Mouse (Mus musculus): Measurements from ENCODE around the gene Slc45a3. TPM values are rescaled to one million over a fixed set of nuclear protein-coding genes. Genes with fewer than 3 reads are reported as not detected.

Slc45a3 gene
- 10 to 100 TPM; 15.5 to 25.5 TPM for total RNA-seq (2021)
- polyA plus RNA-seq (2012; rRNA removed), result 23.7 and 35.0 TPM in 2 replicates
- long read RNA-seq, transcript Slc45a3-202 (5 exons, 3,212 nt), result major isoform, 26 of 32 reads
- long read RNA-seq, partial matches to known transcripts, result 3 of 32 reads
- long read RNA-seq, other reads (novel, unspliced or antisense), result 3 of 32 reads

GRCm38 (mm10) chr1:131962606-131963084, at the start of gene Slc45a3:
TSS of gene Slc45a3 (plus strand) at chr1:131962967.
- DNase-seq, result peak; percentile 82

- peak; percentile 58 for DNase-seq
Observed at GRCm38 (mm10) chr1:131917634-131918033, 45.1 kb upstream of the Slc45a3 start.

DNA sequence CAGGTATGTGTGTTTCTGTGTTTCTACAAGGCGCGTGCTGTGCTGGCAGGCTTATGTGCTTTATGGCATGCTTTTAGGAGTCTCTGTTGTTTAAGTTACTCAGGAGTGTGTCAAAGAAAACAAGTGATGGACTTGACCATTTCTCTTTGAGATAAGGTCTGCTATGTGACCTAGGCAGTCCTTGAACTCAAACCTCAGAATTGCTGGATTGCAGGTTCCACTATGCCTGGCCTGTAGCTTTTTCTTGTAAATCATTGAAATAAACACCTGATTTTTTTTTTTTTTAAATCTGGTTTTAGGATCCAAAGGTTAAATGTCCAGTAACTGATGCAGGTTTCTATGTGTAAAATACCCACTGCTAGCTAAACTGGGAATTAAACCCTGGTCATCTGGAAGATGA, 43.7 kb upstream of the Slc45a3 start:
- no peak for DNase-seq

DNA sequence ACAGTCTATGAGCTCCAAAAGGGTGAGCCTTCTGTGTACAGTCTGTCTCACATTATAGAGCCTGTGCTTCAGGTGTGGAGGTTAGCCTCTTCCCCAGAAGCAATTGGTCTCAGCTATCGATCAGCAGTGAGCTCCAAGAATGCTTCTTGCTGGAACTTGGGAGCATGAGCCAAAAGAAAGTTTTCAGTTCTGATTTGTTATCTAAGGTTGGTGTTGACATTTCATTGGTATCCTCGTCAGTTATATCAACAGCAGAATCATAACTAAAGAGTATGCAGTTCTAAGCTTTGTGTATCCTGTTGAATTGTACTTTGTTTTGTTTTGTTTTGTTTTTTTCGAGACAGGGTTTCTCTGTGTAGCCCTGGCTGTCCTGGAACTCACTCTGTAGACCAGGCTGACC, 40.7 kb upstream of the Slc45a3 start:
- no peak for DNase-seq

DNA sequence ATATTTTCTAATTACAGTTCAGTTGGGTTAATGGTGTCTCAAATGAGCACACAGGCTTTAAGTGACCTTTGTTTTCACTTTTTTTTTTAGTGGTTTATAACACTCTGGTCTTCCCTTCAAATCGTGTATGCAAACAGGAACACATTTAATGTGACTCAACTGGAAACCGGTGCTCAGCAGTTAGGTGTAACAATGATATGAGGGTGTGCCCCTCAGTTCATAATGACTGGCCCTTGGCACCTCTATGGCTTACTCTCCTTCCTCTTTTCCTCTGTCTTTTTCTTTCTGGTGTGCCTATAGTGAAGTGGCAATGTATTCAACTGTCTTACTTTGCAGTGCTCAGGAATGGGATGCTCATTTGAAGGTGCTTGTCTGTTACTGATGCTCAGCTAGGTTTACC, 29.3 kb upstream of the Slc45a3 start:
- no peak for DNase-seq

DNA sequence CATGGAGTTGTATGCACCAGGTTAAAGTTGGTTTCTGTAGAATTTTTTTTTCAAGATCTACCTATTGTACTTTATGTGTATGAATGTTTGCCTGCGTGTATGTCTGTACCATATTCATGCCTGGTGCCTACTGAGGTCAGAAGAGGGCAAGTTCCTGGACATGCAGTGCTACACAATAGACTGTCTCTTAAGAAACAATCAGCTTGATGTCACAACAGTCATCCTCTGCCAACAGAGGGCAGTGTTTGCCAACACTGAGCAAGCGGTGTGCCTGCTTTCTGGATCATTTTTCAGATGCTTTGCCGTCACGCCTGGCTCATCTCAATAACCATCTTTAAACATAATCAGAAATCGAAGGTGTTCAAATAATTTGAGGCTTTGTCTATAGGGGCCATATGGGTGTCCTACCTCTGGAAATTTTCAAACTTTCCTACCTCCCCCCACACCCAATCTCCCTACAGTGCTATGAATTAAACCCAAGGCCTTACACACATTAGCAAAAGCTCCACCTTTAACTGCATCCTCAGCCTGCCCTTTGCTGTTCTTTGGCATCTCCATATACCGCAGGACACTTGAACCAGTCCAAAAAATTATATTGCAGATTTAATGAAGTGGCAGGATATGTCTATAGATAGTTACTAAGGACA, 25.0 kb upstream of the Slc45a3 start:
- peak; percentile 77 for DNase-seq

DNA sequence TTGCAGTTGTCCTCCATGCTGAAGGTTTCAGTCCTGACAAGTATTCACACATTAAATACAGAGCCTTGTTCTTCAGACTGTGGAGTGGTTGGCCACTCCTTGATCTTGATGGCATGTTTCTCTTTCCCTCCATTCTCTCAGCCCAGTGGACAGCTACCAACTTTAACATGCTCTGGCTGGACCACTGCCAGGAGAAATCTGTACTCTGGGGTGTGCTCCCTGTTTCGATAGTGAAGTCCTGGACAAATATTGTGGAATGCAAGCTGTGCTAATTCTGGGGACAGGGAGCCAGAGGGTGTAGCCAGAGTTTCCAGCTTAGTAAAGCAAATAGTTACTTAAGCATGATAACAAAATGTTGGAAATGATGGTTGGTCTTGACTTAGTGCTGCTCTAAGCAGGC, 24.0 kb upstream of the Slc45a3 start:
- DNase-seq, result no peak

- no peak for DNase-seq
Observed at GRCm38 (mm10) chr1:131940711-131941244, 22.0 kb upstream of the Slc45a3 start.

- DNase-seq, result no peak
Observed at GRCm38 (mm10) chr1:131941501-131941900, 21.3 kb upstream of the Slc45a3 start.

- peak; percentile 60 for DNase-seq
Observed at GRCm38 (mm10) chr1:131942621-131943590, 19.9 kb upstream of the Slc45a3 start.

GRCm38 (mm10) chr1:131945674-131946440, 16.9 kb upstream of the Slc45a3 start:
- no peak for DNase-seq

DNA sequence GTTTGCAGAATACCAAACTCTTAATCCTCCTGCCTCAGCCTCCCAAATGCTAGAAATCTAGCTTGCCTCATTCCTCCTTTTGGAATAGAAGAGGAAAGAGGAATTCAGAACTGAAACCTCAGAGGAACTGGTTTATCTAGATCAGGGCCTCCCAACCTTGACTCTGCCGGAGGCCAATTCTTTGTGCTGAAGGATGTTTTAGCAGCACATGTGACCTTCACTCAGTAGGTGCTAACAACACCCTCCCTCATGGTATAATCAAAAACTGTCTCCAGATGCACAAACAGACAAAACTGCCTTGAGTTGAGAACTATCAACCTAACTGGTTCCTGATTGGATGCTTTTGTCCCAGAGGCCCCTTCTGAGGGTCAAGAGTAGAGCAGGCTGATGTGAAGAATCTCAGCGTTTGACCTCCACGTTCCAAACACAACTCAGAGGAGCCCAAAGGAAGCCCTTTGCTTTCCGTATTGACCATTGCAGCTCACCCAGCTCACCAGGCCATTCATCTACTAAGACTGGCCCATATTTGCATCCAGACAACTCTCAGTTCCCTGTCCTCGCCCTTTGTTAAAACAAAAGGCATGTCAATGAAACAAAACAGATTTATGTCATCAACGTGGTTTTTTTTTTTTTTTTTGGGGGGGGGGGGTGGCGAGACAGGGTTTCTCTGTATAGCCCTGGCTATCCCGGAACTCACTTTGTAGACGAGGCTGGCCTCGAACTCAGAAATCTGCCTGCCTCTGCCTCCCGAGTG, 16.1 kb upstream of the Slc45a3 start:
- DNase-seq, result no peak

DNA sequence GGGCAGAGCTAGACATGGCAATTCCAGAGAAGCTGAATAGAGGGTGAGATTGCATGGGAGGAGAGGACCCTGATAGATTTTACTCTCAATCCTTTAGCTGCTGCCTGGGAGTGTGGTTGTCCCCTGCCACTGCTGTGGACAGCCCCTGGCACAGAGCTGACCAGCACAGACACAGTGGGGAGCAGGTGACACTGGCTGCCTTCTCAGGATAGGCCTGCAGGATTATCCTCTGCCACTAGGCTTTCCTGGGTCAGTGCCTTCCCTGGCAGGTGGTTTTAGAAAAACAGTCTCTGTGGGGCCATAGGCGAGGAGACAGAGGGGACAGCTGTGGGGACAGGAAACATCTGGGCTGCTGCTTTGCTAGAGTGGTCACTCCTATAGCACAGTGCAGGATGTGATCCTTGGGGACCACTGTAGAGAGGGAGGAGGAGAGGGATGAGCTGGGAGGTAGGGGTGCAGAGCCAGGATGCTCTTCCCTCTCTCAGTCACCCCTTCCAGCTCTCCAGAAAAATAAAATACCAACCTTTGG, 14.7 kb upstream of the Slc45a3 start:
- no peak for DNase-seq

- DNase-seq, result no peak
Observed at GRCm38 (mm10) chr1:131954242-131954865, 8.4 kb upstream of the Slc45a3 start.

DNA sequence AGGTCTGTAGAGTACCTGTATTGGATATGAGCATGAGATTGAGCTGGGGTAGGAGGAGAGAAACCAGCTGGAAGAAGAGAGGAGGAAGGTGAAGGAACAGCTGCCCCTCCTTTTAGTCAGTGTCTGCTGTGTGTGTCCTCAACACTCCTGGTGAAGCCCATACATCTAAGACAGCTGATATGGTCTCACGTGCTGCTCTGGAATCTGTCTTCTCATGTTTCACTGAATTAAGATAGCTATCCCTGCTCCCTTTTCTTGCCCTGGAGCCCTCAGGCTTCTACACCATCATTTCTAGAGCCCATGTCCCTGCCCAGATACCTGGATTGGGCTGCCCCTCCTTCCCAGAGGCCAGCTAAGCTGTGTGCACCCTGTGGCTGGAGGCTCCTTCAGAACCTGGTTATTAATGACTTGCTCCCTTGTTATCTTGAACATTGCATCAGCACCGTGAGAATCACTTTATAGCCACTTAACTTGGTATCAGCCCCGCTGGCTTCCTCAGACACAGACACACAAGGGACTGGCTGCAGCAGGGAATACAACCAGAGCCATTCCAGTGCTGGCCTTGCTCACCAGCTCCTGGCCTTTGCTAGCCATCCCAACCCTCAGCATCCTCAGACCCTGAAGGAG, 7.5 kb upstream of the Slc45a3 start:
- DNase-seq, result no peak

DNA sequence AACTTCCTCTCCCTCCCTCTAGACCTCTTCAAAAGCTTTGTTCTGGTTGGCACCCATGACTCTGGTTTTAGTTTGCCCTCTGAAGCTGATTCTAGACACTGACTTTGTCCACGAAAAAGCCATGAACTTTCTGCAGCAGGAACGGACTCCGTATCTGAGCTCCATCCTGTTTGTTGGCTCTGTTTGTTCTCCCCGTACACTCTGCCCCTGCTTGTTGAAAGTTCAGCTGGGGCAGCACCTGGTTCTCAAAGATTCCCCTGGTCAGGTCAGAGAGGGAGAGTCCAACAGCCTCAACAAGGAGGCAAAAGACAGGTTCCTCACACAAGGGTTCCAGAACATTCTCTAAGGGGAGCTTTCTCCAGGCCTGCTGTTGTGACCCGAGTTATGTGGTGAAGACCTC, 5.4 kb upstream of the Slc45a3 start:
- no peak for DNase-seq

- DNase-seq, result no peak
Observed at GRCm38 (mm10) chr1:131961004-131961403, 1.8 kb upstream of the Slc45a3 start.

DNA sequence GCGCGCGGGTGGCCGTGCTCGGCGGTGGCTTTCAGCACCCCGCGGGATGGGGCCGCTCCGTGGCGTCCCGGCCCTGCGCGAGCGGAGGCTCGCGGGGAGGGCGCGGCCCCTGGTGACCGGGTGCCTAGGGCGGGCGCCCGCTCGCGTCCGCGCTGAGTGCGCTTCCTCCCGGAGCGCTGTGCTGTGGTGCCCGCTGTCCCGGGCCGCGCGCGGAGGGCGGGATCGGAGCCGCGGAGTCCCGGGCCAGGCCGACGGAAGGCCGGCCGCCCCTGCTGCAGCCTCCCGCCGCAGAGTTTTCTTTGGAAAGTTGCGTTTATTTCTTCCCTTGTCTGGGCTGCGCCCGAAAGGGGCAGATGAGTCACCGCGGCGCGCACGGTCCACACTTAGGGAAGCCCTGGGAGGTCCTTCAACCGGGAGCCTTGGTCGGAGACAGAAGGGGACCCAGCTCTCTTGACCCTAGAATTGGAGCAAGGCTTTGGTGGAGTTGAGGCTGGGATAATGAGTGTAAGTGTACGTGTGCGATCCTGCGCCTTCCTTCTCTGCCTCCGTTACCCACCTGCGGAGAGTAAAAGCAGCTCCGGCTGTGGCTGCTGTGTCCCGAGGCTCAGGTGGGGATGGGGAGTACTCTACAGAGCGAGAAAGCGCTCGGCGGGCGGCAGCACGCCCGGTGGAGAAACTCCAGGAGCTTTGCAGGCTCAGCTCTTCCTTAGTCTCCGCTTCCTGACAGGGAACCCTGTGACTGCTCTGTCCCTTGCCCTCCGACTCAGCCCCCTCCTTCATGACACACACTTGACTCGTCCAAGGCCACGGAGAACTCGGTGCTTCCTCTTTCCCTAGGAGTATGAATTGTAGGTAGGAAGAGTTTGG, 551 bp downstream of the Slc45a3 start:
- peak; percentile 78 for DNase-seq

GRCm38 (mm10) chr1:131964100-131964499, 1.3 kb downstream of the Slc45a3 start:
- DNase-seq, result no peak
